In genomic region chr14:55918240-55919082, GRCm38 (mm10) we compare ENCODE assay signal across 8 mouse cellular contexts. TPM values are rescaled to one million over a fixed set of nuclear protein-coding genes. Genes with fewer than 3 reads are reported as not detected.
DNase-seq lines count a peak whose midpoint lies in the region; ATAC-seq and TF ChIP-seq lines count a peak whose summit lies in the region.

No protein-coding gene starts in this region.

- H3K4me1 ChIP-seq in kidney, adult 2 months (ENCODE audit: control insufficient read depth, insufficient read depth, low read length) = no peaks in the 10 kb centered on the region
- H3K4me1 ChIP-seq in limb, embryonic 13.5 days = peaks cover 2% of the 10 kb centered on the region; the same call in 1 of the 2 replicates
- no peaks in the 10 kb centered on the region for H3K4me1 ChIP-seq in stomach, embryonic 15.5 days

- no peaks in the 10 kb centered on the region for H3K79me2 ChIP-seq in myocyte (ENCODE audit: control insufficient read depth, insufficient read depth)

- peak; percentile 85 for ATAC-seq in limb, embryonic 13.5 days (ENCODE audit: low FRiP score, low read depth)
- ATAC-seq in stomach, embryonic 15.5 days (ENCODE audit: insufficient read depth, low FRiP score, low read depth) = peak; percentile 70; the same call in 1 of the 2 replicates

- WGBS in kidney, adult 2 months = 41% methylated on average over 14 of the region's 14 CpGs
- WGBS in limb, embryonic 13.5 days = 38% methylated on average over 14 of the region's 14 CpGs
- 19% methylated on average over 14 of the region's 14 CpGs for WGBS in stomach, embryonic 15.5 days

- H3K4me2 ChIP-seq in limb, embryonic 13.5 days (replicated peaks) = peak overlapping the region; percentile 45
- peak overlapping the region; percentile 41 for H3K4me2 ChIP-seq in myocyte (ENCODE audit: low read depth)
- peak overlapping the region; percentile 19; the same call in 1 of the 2 replicates for H3K4me2 ChIP-seq in stomach, embryonic 15.5 days

- H3ac ChIP-seq in myocyte (ENCODE audit: control insufficient read depth, insufficient read length) = no peak overlapping the region

- no peaks in the 10 kb centered on the region for H3K36me3 ChIP-seq in kidney, adult 2 months (ENCODE audit: control insufficient read depth, insufficient read depth, low read length)
- no peaks in the 10 kb centered on the region for H3K36me3 ChIP-seq in limb, embryonic 13.5 days
- H3K36me3 ChIP-seq in myocyte (ENCODE audit: control insufficient read depth, insufficient read depth) = no peaks in the 10 kb centered on the region
- no peaks in the 10 kb centered on the region for H3K36me3 ChIP-seq in stomach, embryonic 15.5 days

- H3K4me3 ChIP-seq in kidney, adult 2 months (ENCODE audit: insufficient read depth, low read depth, low read length) = no peak overlapping the region
- no peak overlapping the region for H3K4me3 ChIP-seq in limb, embryonic 13.5 days
- H3K4me3 ChIP-seq in myocyte = no peak overlapping the region
- no peak overlapping the region for H3K4me3 ChIP-seq in stomach, embryonic 15.5 days (replicated peaks)

- H3K27ac ChIP-seq in kidney, adult 2 months (ENCODE audit: insufficient read depth, low read depth, low read length) = no peak overlapping the region
- H3K27ac ChIP-seq in limb, embryonic 13.5 days = no peak overlapping the region
- peak overlapping the region; percentile 45; the same call in 1 of the 2 replicates for H3K27ac ChIP-seq in stomach, embryonic 15.5 days

- H3K9ac ChIP-seq in limb, embryonic 13.5 days = no peak overlapping the region
- H3K9ac ChIP-seq in stomach, embryonic 15.5 days = no peak overlapping the region

- H3K27me3 ChIP-seq in kidney, adult 2 months (replicated peaks; ENCODE audit: control insufficient read depth, insufficient read depth, low read length) = no peaks in the 10 kb centered on the region
- H3K27me3 ChIP-seq in limb, embryonic 13.5 days = no peaks in the 10 kb centered on the region
- no peaks in the 10 kb centered on the region for H3K27me3 ChIP-seq in myocyte (ENCODE audit: control insufficient read depth, insufficient read depth, insufficient read length)
- no peaks in the 10 kb centered on the region for H3K27me3 ChIP-seq in stomach, embryonic 15.5 days (replicated peaks)

- peak; percentile 96 for DNase-seq in 416B (ENCODE audit: low read depth)
- DNase-seq in adipocyte (ENCODE audit: low spot score) = peak; percentile 85
- DNase-seq in embryo, embryonic 10.5 days (ENCODE audit: low spot score) = peak; percentile 97
- peak; percentile 81 to 88 for DNase-seq in heart, adult 18-20 months
- DNase-seq in kidney, adult 2 months = peak; percentile 86

- no peaks in the 10 kb centered on the region for H3K9me3 ChIP-seq in limb, embryonic 13.5 days
- H3K9me3 ChIP-seq in stomach, embryonic 15.5 days = no peaks in the 10 kb centered on the region

- peak; percentile 69 for TF ChIP-seq CTCF in kidney, adult 2 months (conservative IDR thresholded peaks at IDR 0.05; ENCODE audit: insufficient read depth, insufficient read length, low read depth, low read length)

- no peak for TF ChIP-seq POLR2A in kidney, adult 2 months (IDR thresholded peaks at IDR 0.05; ENCODE audit: low read depth, low read length)
- no peak for TF ChIP-seq POLR2A in myocyte (IDR thresholded peaks at IDR 0.05; ENCODE audit: insufficient read length, low read depth)

TF ChIP-seq in myocyte, 11 proteins besides CTCF, POLR2A, EP300 and RAD21:
- TF ChIP-seq TCF12 (IDR thresholded peaks at IDR 0.05; ENCODE audit: insufficient read depth, poor library complexity, severe bottlenecking) (no peak), E2F4 (IDR thresholded peaks at IDR 0.05; ENCODE audit: insufficient read depth) (no peak), TCF3 (IDR thresholded peaks at IDR 0.05; ENCODE audit: insufficient read length, low read depth) (no peak), MYOG (IDR thresholded peaks at IDR 0.05; ENCODE audit: control insufficient read depth in 1 of 3, insufficient read depth in 1 of 3, insufficient read length in 2 of 3, low read depth in 2 of 3) (no peak), CEBPB (IDR thresholded peaks at IDR 0.05; ENCODE audit: insufficient read depth, poor library complexity, severe bottlenecking) (no peak), SRF (IDR thresholded peaks at IDR 0.05; ENCODE audit: control insufficient read depth, insufficient read length, low read depth) (no peak), POLR2AphosphoS2 (IDR thresholded peaks at IDR 0.05; ENCODE audit: insufficient read length, low read depth) (no peak)

RNA-seq across cellular contexts. Expression of gene Sdr39u1, which starts 18.4 kb away (rescaled TPM):
- 100 to 1,000 TPM; 119 to 138 TPM for total RNA-seq in heart, adult 18-20 months (2021)
- polyA plus RNA-seq in kidney, adult 2 months (2012; rRNA removed) = 132 and 133 TPM in 2 replicates
- polyA plus RNA-seq in limb, embryonic 13.5 days (2015; fragmentation: Nextera tagmentation; extraction: Ambion mirVana) = 98.8 and 104 TPM in 2 replicates
- 2.4 TPM for polyA plus RNA-seq in myocyte (2012; fragmentation: generic; extraction: Trizol)
- 56.0 and 65.7 TPM in 2 replicates for polyA plus RNA-seq in stomach, embryonic 15.5 days (2015; fragmentation: Nextera tagmentation; extraction: Ambion mirVana)

RNA-seq across cellular contexts. Expression of gene Cma1, which starts 26.0 kb away (rescaled TPM):
- total RNA-seq in heart, adult 18-20 months (2021) = 1 to 10 TPM; 1.6 to 2.5 TPM
- polyA plus RNA-seq in kidney, adult 2 months (2012; rRNA removed) = 0.42 and 0.99 TPM in 2 replicates
- 10.7 and 11.9 TPM in 2 replicates for polyA plus RNA-seq in limb, embryonic 13.5 days (2015; fragmentation: Nextera tagmentation; extraction: Ambion mirVana)
- 3.0 TPM for polyA plus RNA-seq in myocyte (2012; fragmentation: generic; extraction: Trizol)
- polyA plus RNA-seq in stomach, embryonic 15.5 days (2015; fragmentation: Nextera tagmentation; extraction: Ambion mirVana) = 23.0 and 27.4 TPM in 2 replicates

RNA-seq across cellular contexts. Expression of gene Cma2, which starts 32.3 kb away (rescaled TPM):
- total RNA-seq in heart, adult 18-20 months (2021) = not detected
- polyA plus RNA-seq in kidney, adult 2 months (2012; rRNA removed) = not detected in 2 replicates
- polyA plus RNA-seq in limb, embryonic 13.5 days (2015; fragmentation: Nextera tagmentation; extraction: Ambion mirVana) = not detected in 2 replicates
- polyA plus RNA-seq in myocyte (2012; fragmentation: generic; extraction: Trizol) = 0.05 TPM
- polyA plus RNA-seq in stomach, embryonic 15.5 days (2015; fragmentation: Nextera tagmentation; extraction: Ambion mirVana) = not detected in 2 replicates

RNA-seq across cellular contexts. Expression of gene Khnyn, which starts 33.7 kb away (rescaled TPM):
- 10 to 100 TPM in 1 of 2 experiments, 1 to 10 TPM in 1; 8.6 to 10.0 TPM for total RNA-seq in heart, adult 18-20 months (2021)
- 11.1 and 11.9 TPM in 2 replicates for polyA plus RNA-seq in kidney, adult 2 months (2012; rRNA removed)
- 24.2 and 25.5 TPM in 2 replicates for polyA plus RNA-seq in limb, embryonic 13.5 days (2015; fragmentation: Nextera tagmentation; extraction: Ambion mirVana)
- 10.0 TPM for polyA plus RNA-seq in myocyte (2012; fragmentation: generic; extraction: Trizol)
- 16.5 and 18.1 TPM in 2 replicates for polyA plus RNA-seq in stomach, embryonic 15.5 days (2015; fragmentation: Nextera tagmentation; extraction: Ambion mirVana)

RNA-seq across cellular contexts. Expression of gene Cbln3, which starts 34.3 kb away (rescaled TPM):
- not detected for total RNA-seq in heart, adult 18-20 months (2021)
- 0.08 and 0.13 TPM in 2 replicates for polyA plus RNA-seq in kidney, adult 2 months (2012; rRNA removed)
- 0.17 and 0.31 TPM in 2 replicates for polyA plus RNA-seq in limb, embryonic 13.5 days (2015; fragmentation: Nextera tagmentation; extraction: Ambion mirVana)
- polyA plus RNA-seq in myocyte (2012; fragmentation: generic; extraction: Trizol) = 0.28 TPM
- polyA plus RNA-seq in stomach, embryonic 15.5 days (2015; fragmentation: Nextera tagmentation; extraction: Ambion mirVana) = 0.42 and 0.46 TPM in 2 replicates

Comparison
In these comparisons a context has a peak if more than half of its experiments do, and no peak if none do; other contexts are left out.
1. RNA of gene Sdr39u1, which starts 18.4 kb away (polyA plus RNA-seq): 132 to 133 TPM in kidney, adult 2 months, 98.8 to 104 TPM in limb, embryonic 13.5 days and 56.0 to 65.7 TPM in stomach, embryonic 15.5 days; 2.4 TPM in myocyte (single experiment); every median in the first group is over 10 times any median in the second.
2. Peak in every context shown above with its lines, with median percentiles within 50 percentile points of each other: DNase-seq and H3K4me2 ChIP-seq.